Mouse (Mus musculus) kidney, embryonic 16.5 days (tissue): ENCODE data around the gene Nipa2. TPM values are rescaled to one million over a fixed set of nuclear protein-coding genes. Genes with fewer than 3 reads are reported as not detected.
"Not testable (repeated sequence)": the region's sequence is repeated elsewhere in the genome, so short reads cannot be mapped to it uniquely, and the experiment has no call there.

Experiments
- ATAC-seq: fragments of 200-750 bp; cut with Nextera tagmentation; 2 replicates; pipeline ENCODE4 v1.8.0; 2017; ENCODE audit warnings: moderate TSS enrichment; ENCODE audit not compliant: low FRiP score, low TSS enrichment
- H3K27ac ChIP-seq: fragments of 300-500 bp; sonication (generic); 2 replicates; pipeline ENCODE4 v1.5.1; 2014; ENCODE audit warnings: low read length
- H3K27me3 ChIP-seq: fragments of 300-500 bp; sonication (generic); 2 replicates; pipeline ENCODE4 v1.6.1; 2014; ENCODE audit warnings: low read length, control low read depth, mixed read lengths; ENCODE audit not compliant: insufficient read depth
- H3K36me3 ChIP-seq: fragments of 300-500 bp; sonication (generic); 2 replicates; pipeline ENCODE4 v1.6.1; 2014; ENCODE audit warnings: low read length, control low read depth, mixed read lengths; ENCODE audit not compliant: insufficient read depth
- H3K4me1 ChIP-seq: fragments of 300-500 bp; sonication (generic); 2 replicates; pipeline ENCODE4 v1.6.1; 2014; ENCODE audit warnings: low read length, control low read depth, mixed read lengths; ENCODE audit not compliant: insufficient read depth
- H3K4me2 ChIP-seq: fragments of 300-500 bp; sonication (generic); replicated peaks from 2 replicates; pipeline ENCODE4 v1.6.1; 2014; ENCODE audit warnings: low read depth, low read length
- H3K4me3 ChIP-seq: fragments of 300-500 bp; sonication (generic); 2 replicates; pipeline ENCODE4 v1.5.1; 2014; ENCODE audit warnings: mild to moderate bottlenecking, low read length
- H3K9ac ChIP-seq: fragments of 300-500 bp; sonication (generic); replicated peaks from 2 replicates; pipeline ENCODE4 v1.6.1; 2014; ENCODE audit warnings: low read length
- H3K9me3 ChIP-seq: fragments of 300-500 bp; sonication (generic); 2 replicates; pipeline ENCODE4 v1.6.1; 2016; ENCODE audit warnings: low read length, control low read depth
- whole genome bisulfite sequencing: fragments of 180-500 bp; shearing (Covaris S2); extraction: QIAGEN DNeasy Blood & Tissue Kit; methylation state at CpG from one replicate; pipeline ENCODE4 v1.1.7; 2014; 5-methylcytosine and 5-hydroxymethylcytosine counted together
- polyA plus RNA-seq: library from polyadenylated mRNA; unstranded; fragments of >200 nt; fragmentation: Nextera tagmentation; extraction: Ambion mirVana; gene quantifications from 2 replicates; pipeline ENCODE4 v1.2.1, GENCODE M21; 2015

Nipa2 gene
- polyA plus RNA-seq, 1 experiment from 2014 or later = 40.6 TPM

- Histone ChIP-seq H3K27ac (no peak overlapping the region), H3K36me3 (peaks cover 19% of the 10 kb centered on the region), H3K9ac (no peak overlapping the region), H3K4me3 (no peak overlapping the region), H3K4me1 (peaks cover 7% of the 10 kb centered on the region), H3K27me3 (no peaks in the 10 kb centered on the region), H3K9me3 (peaks cover 14% of the 10 kb centered on the region; the same call in 1 of the 2 replicates), H3K4me2 (no peak overlapping the region)
- ATAC-seq = no peak
- WGBS = 93% methylated on average over 3 of the region's 3 CpGs
Observed at GRCm38 (mm10) chr7:55957178-55957577, 5.1 kb downstream of the Nipa2 start.

GRCm38 (mm10) chr7:55956054-55956453, 6.2 kb downstream of the Nipa2 start:
- Histone ChIP-seq H3K9ac (no peak overlapping the region), H3K9me3 (peaks cover 14% of the 10 kb centered on the region; the same call in 1 of the 2 replicates), H3K27me3 (no peaks in the 10 kb centered on the region), H3K36me3 (peaks cover 19% of the 10 kb centered on the region), H3K4me2 (no peak overlapping the region), H3K4me1 (peaks cover 5% of the 10 kb centered on the region), H3K27ac (no peak overlapping the region), H3K4me3 (no peak overlapping the region)
- no peak for ATAC-seq
- WGBS = 96% methylated on average over 2 of the region's 2 CpGs

GRCm38 (mm10) chr7:55938341-55938740, 23.9 kb downstream of the Nipa2 start:
- no peaks in the 10 kb centered on the region for H3K9me3 ChIP-seq
- ATAC-seq = no peak
- 91% methylated on average over 4 of the region's 4 CpGs for WGBS
- H3K4me3 ChIP-seq = no peak overlapping the region
- H3K9ac ChIP-seq = no peak overlapping the region
- no peaks in the 10 kb centered on the region for H3K27me3 ChIP-seq
- no peaks in the 10 kb centered on the region for H3K4me1 ChIP-seq
- no peak overlapping the region for H3K4me2 ChIP-seq
- H3K27ac ChIP-seq = no peak overlapping the region
- 0 out of 2 replicates have a peak, but pooled peaks cover 6% of the 10 kb centered on the region for H3K36me3 ChIP-seq

- no peaks in the 10 kb centered on the region for H3K27me3 ChIP-seq
- no peaks in the 10 kb centered on the region for H3K4me1 ChIP-seq
- H3K36me3 ChIP-seq = peaks cover 13% of the 10 kb centered on the region
- no peak overlapping the region for H3K4me3 ChIP-seq
- H3K4me2 ChIP-seq = no peak overlapping the region
- no peak overlapping the region for H3K9ac ChIP-seq
- WGBS = 98% methylated on average over 2 of the region's 2 CpGs
- no peaks in the 10 kb centered on the region for H3K9me3 ChIP-seq
- H3K27ac ChIP-seq = no peak overlapping the region
- ATAC-seq = no peak
Observed at GRCm38 (mm10) chr7:55935025-55935424, 27.3 kb downstream of the Nipa2 start.

- Histone ChIP-seq H3K27me3 (no peaks in the 10 kb centered on the region), H3K4me1 (no peaks in the 10 kb centered on the region), H3K9me3 (no peaks in the 10 kb centered on the region), H3K9ac (no peak overlapping the region), H3K36me3 (peaks cover 52% of the 10 kb centered on the region), H3K4me2 (no peak overlapping the region), H3K27ac (no peak overlapping the region), H3K4me3 (no peak overlapping the region)
- ATAC-seq = no peak
- WGBS = 58% methylated on average over 2 of the region's 2 CpGs
Observed at GRCm38 (mm10) chr7:55928649-55929048, 33.6 kb downstream of the Nipa2 start.

- no peak overlapping the region for H3K4me3 ChIP-seq
- H3K27ac ChIP-seq = no peak overlapping the region
- H3K9ac ChIP-seq = no peak overlapping the region
- no peak for ATAC-seq
- H3K27me3 ChIP-seq = no peaks in the 10 kb centered on the region
- H3K36me3 ChIP-seq = peaks cover 62% of the 10 kb centered on the region
- 93% methylated on average over 4 of the region's 4 CpGs for WGBS
- H3K4me2 ChIP-seq = no peak overlapping the region
- H3K9me3 ChIP-seq = no peaks in the 10 kb centered on the region
- no peaks in the 10 kb centered on the region for H3K4me1 ChIP-seq
Observed at GRCm38 (mm10) chr7:55927262-55927661, 35.0 kb downstream of the Nipa2 start.

GRCm38 (mm10) chr7:55918365-55918764, 43.9 kb downstream of the Nipa2 start:
- not testable (repeated sequence) for H3K9ac ChIP-seq, H3K9me3 ChIP-seq, H3K27me3 ChIP-seq, ATAC-seq, H3K4me3 ChIP-seq, H3K27ac ChIP-seq, H3K4me2 ChIP-seq, H3K4me1 ChIP-seq
- peaks cover 76% of the 10 kb centered on the region for H3K36me3 ChIP-seq
- 97% methylated on average over 11 of the region's 11 CpGs for whole genome bisulfite sequencing

- WGBS = 92% methylated on average over 5 of the region's 5 CpGs
- Histone ChIP-seq H3K36me3 (peaks cover 67% of the 10 kb centered on the region), H3K27ac (no peak overlapping the region)
Observed at GRCm38 (mm10) chr7:55912118-55912517, 50.2 kb downstream of the Nipa2 start.

GRCm38 (mm10) chr7:55911371-55911770, 50.9 kb downstream of the Nipa2 start:
- H3K36me3 ChIP-seq = peaks cover 60% of the 10 kb centered on the region
- H3K27ac ChIP-seq = no peak overlapping the region

More at GRCm38 (mm10) chr7:55912118-55912517, 50.2 kb downstream of the Nipa2 start:
- no peak overlapping the region for H3K4me3 ChIP-seq
- no peaks in the 10 kb centered on the region for H3K4me1 ChIP-seq
- H3K27me3 ChIP-seq = no peaks in the 10 kb centered on the region
- no peak for ATAC-seq
- H3K9me3 ChIP-seq = no peaks in the 10 kb centered on the region
- H3K4me2 ChIP-seq = no peak overlapping the region
- H3K9ac ChIP-seq = no peak overlapping the region

GRCm38 (mm10) chr7:55910356-55910755, 51.9 kb downstream of the Nipa2 start:
- H3K27ac ChIP-seq = no peak overlapping the region
- 70% methylated on average over 2 of the region's 2 CpGs for WGBS

More at GRCm38 (mm10) chr7:55911371-55911770, 50.9 kb downstream of the Nipa2 start:
- Histone ChIP-seq H3K9ac (no peak overlapping the region), H3K9me3 (no peaks in the 10 kb centered on the region), H3K27me3 (no peaks in the 10 kb centered on the region), H3K4me1 (no peaks in the 10 kb centered on the region), H3K4me3 (no peak overlapping the region), H3K4me2 (no peak overlapping the region)
- WGBS = 64% methylated on average over 8 of the region's 8 CpGs
- 0 out of 2 replicates have a peak, but pooled peaks have one; percentile 19 for ATAC-seq

More at GRCm38 (mm10) chr7:55910356-55910755, 51.9 kb downstream of the Nipa2 start:
- no peak overlapping the region for H3K9ac ChIP-seq
- no peak overlapping the region for H3K4me3 ChIP-seq
- ATAC-seq = no peak
- no peak overlapping the region for H3K4me2 ChIP-seq
- H3K4me1 ChIP-seq = no peaks in the 10 kb centered on the region
- H3K36me3 ChIP-seq = peaks cover 61% of the 10 kb centered on the region
- H3K9me3 ChIP-seq = no peaks in the 10 kb centered on the region
- H3K27me3 ChIP-seq = no peaks in the 10 kb centered on the region
